Mouse (Mus musculus): ENCODE measurements around the gene Syce1. TPM values are rescaled to one million over a fixed set of nuclear protein-coding genes. Genes with fewer than 3 reads are reported as not detected.
"Not testable (repeated sequence)": the region's sequence is repeated elsewhere in the genome, so short reads cannot be mapped to it uniquely, and the experiment has no call there.

Syce1 gene
- polyA plus RNA-seq, 1 experiment from 2014 or later = 0.31 TPM

- no peak for ATAC-seq (ENCODE audit: low FRiP score)
- Histone ChIP-seq H3K9me3 (no peaks in the 10 kb centered on the region), H3K27me3 (no peaks in the 10 kb centered on the region), H3K27ac (no peak overlapping the region), H3K4me1 (no peaks in the 10 kb centered on the region), H3K36me3 (replicated peaks) (peaks cover 24% of the 10 kb centered on the region), H3K4me2 (no peak overlapping the region), H3K4me3 (replicated peaks) (no peak overlapping the region), H3K9ac (no peak overlapping the region)
- WGBS = 92% methylated on average over 12 of the region's 12 CpGs
Measured at GRCm38 (mm10) chr7:140812850-140813249, 25.2 kb upstream of the Syce1 start.

GRCm38 (mm10) chr7:140811714-140812113 lies 24.1 kb upstream of the Syce1 start:
- no peaks in the 10 kb centered on the region for H3K4me1 ChIP-seq
- H3K27ac ChIP-seq = no peak overlapping the region
- H3K9me3 ChIP-seq = no peaks in the 10 kb centered on the region
- H3K27me3 ChIP-seq = no peaks in the 10 kb centered on the region
- no peak overlapping the region for H3K4me3 ChIP-seq (replicated peaks)
- no peak for ATAC-seq (ENCODE audit: low FRiP score)
- WGBS = 87% methylated on average over 13 of the region's 13 CpGs
- peaks cover 24% of the 10 kb centered on the region for H3K36me3 ChIP-seq (replicated peaks)
- H3K9ac ChIP-seq = no peak overlapping the region
- H3K4me2 ChIP-seq = no peak overlapping the region

GRCm38 (mm10) chr7:140810496-140810895 lies 22.8 kb upstream of the Syce1 start:
- WGBS = 91% methylated on average over 6 of the region's 6 CpGs

GRCm38 (mm10) chr7:140805704-140806103 lies 18.1 kb upstream of the Syce1 start:
- H3K4me2 ChIP-seq = no peak overlapping the region
- H3K36me3 ChIP-seq (replicated peaks) = no peaks in the 10 kb centered on the region
- 13% methylated on average over 1 of the region's 1 CpGs for WGBS
- no peaks in the 10 kb centered on the region for H3K9me3 ChIP-seq
- H3K4me1 ChIP-seq = no peaks in the 10 kb centered on the region
- H3K27me3 ChIP-seq = no peaks in the 10 kb centered on the region
- no peak for ATAC-seq (ENCODE audit: low FRiP score)
- no peak overlapping the region for H3K9ac ChIP-seq
- H3K27ac ChIP-seq = no peak overlapping the region
- H3K4me3 ChIP-seq (replicated peaks) = no peak overlapping the region

More at GRCm38 (mm10) chr7:140810496-140810895, 22.8 kb upstream of the Syce1 start:
- no peak overlapping the region for H3K27ac ChIP-seq
- no peak overlapping the region for H3K4me3 ChIP-seq (replicated peaks)
- no peak overlapping the region for H3K4me2 ChIP-seq
- ATAC-seq (ENCODE audit: low FRiP score) = no peak
- H3K9ac ChIP-seq = no peak overlapping the region
- H3K36me3 ChIP-seq (replicated peaks) = peaks cover 24% of the 10 kb centered on the region
- H3K9me3 ChIP-seq = no peaks in the 10 kb centered on the region
- H3K27me3 ChIP-seq = no peaks in the 10 kb centered on the region
- H3K4me1 ChIP-seq = no peaks in the 10 kb centered on the region

- no peak overlapping the region for H3K4me2 ChIP-seq
- 88% methylated on average over 6 of the region's 6 CpGs for WGBS
- H3K9ac ChIP-seq = no peak overlapping the region
- no peaks in the 10 kb centered on the region for H3K36me3 ChIP-seq (replicated peaks)
- H3K27ac ChIP-seq = no peak overlapping the region
- H3K4me3 ChIP-seq (replicated peaks) = no peak overlapping the region
- H3K4me1 ChIP-seq = no peaks in the 10 kb centered on the region
- no peaks in the 10 kb centered on the region for H3K9me3 ChIP-seq
- ATAC-seq (ENCODE audit: low FRiP score) = no peak
- H3K27me3 ChIP-seq = no peaks in the 10 kb centered on the region
Measured at GRCm38 (mm10) chr7:140802629-140803028, 15.0 kb upstream of the Syce1 start.

GRCm38 (mm10) chr7:140798212-140798611 lies 10.6 kb upstream of the Syce1 start:
- no peaks in the 10 kb centered on the region for H3K36me3 ChIP-seq (replicated peaks)
- ATAC-seq (ENCODE audit: low FRiP score) = no peak
- no peaks in the 10 kb centered on the region for H3K9me3 ChIP-seq
- H3K4me3 ChIP-seq (replicated peaks) = no peak overlapping the region
- no peak overlapping the region for H3K4me2 ChIP-seq
- H3K27ac ChIP-seq = no peak overlapping the region
- no peaks in the 10 kb centered on the region for H3K4me1 ChIP-seq
- no peak overlapping the region for H3K9ac ChIP-seq
- H3K27me3 ChIP-seq = no peaks in the 10 kb centered on the region
- WGBS = 66% methylated on average over 2 of the region's 2 CpGs

GRCm38 (mm10) chr7:140797619-140798018 lies 10.0 kb upstream of the Syce1 start:
- H3K9me3 ChIP-seq = no peaks in the 10 kb centered on the region
- no peak overlapping the region for H3K9ac ChIP-seq
- ATAC-seq (ENCODE audit: low FRiP score) = no peak
- no peaks in the 10 kb centered on the region for H3K4me1 ChIP-seq
- H3K4me3 ChIP-seq (replicated peaks) = no peak overlapping the region
- H3K4me2 ChIP-seq = no peak overlapping the region
- H3K27ac ChIP-seq = no peak overlapping the region
- H3K36me3 ChIP-seq (replicated peaks) = no peaks in the 10 kb centered on the region
- no peaks in the 10 kb centered on the region for H3K27me3 ChIP-seq
- 91% methylated on average over 3 of the region's 3 CpGs for WGBS

GRCm38 (mm10) chr7:140793541-140793940 lies 5.9 kb upstream of the Syce1 start:
- Histone ChIP-seq H3K27me3 (no peaks in the 10 kb centered on the region), H3K9me3 (no peaks in the 10 kb centered on the region), H3K4me1 (no peaks in the 10 kb centered on the region), H3K9ac (no peak overlapping the region), H3K27ac (no peak overlapping the region), H3K4me3 (replicated peaks) (no peak overlapping the region), H3K4me2 (no peak overlapping the region), H3K36me3 (replicated peaks) (no peaks in the 10 kb centered on the region)
- WGBS = 75% methylated on average over 4 of the region's 4 CpGs
- ATAC-seq (ENCODE audit: low FRiP score) = no peak

- no peak overlapping the region for H3K4me2 ChIP-seq
- H3K27me3 ChIP-seq = no peaks in the 10 kb centered on the region
- no peak overlapping the region for H3K4me3 ChIP-seq (replicated peaks)
- no peaks in the 10 kb centered on the region for H3K36me3 ChIP-seq (replicated peaks)
- no peaks in the 10 kb centered on the region for H3K4me1 ChIP-seq
- WGBS = 87% methylated on average over 7 of the region's 7 CpGs
- H3K9ac ChIP-seq = no peak overlapping the region
- ATAC-seq (ENCODE audit: low FRiP score) = no peak
- no peaks in the 10 kb centered on the region for H3K9me3 ChIP-seq
- no peak overlapping the region for H3K27ac ChIP-seq
Measured at GRCm38 (mm10) chr7:140788053-140788435, 392 bp upstream of the Syce1 start.

GRCm38 (mm10) chr7:140780548-140780947 lies 7.1 kb downstream of the Syce1 start:
- no peak overlapping the region for H3K9ac ChIP-seq
- H3K27ac ChIP-seq = no peak overlapping the region
- no peak overlapping the region for H3K4me3 ChIP-seq (replicated peaks)
- no peak overlapping the region for H3K4me2 ChIP-seq
- WGBS = 73% methylated on average over 4 of the region's 4 CpGs
- no peak for ATAC-seq (ENCODE audit: low FRiP score)
- H3K9me3 ChIP-seq = no peaks in the 10 kb centered on the region
- H3K36me3 ChIP-seq (replicated peaks) = no peaks in the 10 kb centered on the region
- no peaks in the 10 kb centered on the region for H3K4me1 ChIP-seq
- no peaks in the 10 kb centered on the region for H3K27me3 ChIP-seq

- ATAC-seq (ENCODE audit: low FRiP score) = no peak
- 79% methylated on average over 12 of the region's 12 CpGs for WGBS
- H3K4me2 ChIP-seq = no peak overlapping the region
- H3K4me1 ChIP-seq = no peaks in the 10 kb centered on the region
- H3K36me3 ChIP-seq (replicated peaks) = no peaks in the 10 kb centered on the region
- H3K4me3 ChIP-seq (replicated peaks) = no peak overlapping the region
- H3K9me3 ChIP-seq = no peaks in the 10 kb centered on the region
- H3K9ac ChIP-seq = no peak overlapping the region
- H3K27ac ChIP-seq = no peak overlapping the region
- H3K27me3 ChIP-seq = no peaks in the 10 kb centered on the region
Measured at GRCm38 (mm10) chr7:140765888-140766739, 21.5 kb downstream of the Syce1 start.

- not testable (repeated sequence) for ATAC-seq (ENCODE audit: low FRiP score); H3K4me1 ChIP-seq; H3K9ac ChIP-seq; H3K4me2 ChIP-seq; H3K4me3 ChIP-seq (replicated peaks); H3K9me3 ChIP-seq; H3K27me3 ChIP-seq; H3K36me3 ChIP-seq (replicated peaks); H3K27ac ChIP-seq
- 71% methylated on average over 1 of the region's 1 CpGs for WGBS
Measured at GRCm38 (mm10) chr7:140765391-140765790, 22.3 kb downstream of the Syce1 start.

GRCm38 (mm10) chr7:140763447-140764020 lies 24.1 kb downstream of the Syce1 start, which contains the start of gene Cyp2e1:
TSS of gene Cyp2e1 (plus strand) at chr7:140763739.
- Histone ChIP-seq H3K4me2 (no peak within 1 kb of the TSS), H3K4me3 (replicated peaks) (no peak within 1 kb of the TSS), H3K4me1 (no peaks in the 10 kb centered on the region), H3K9ac (no peak within 1 kb of the TSS), H3K27me3 (no peaks in the 10 kb centered on the region), H3K36me3 (replicated peaks) (no peaks in the 10 kb centered on the region), H3K9me3 (no peaks in the 10 kb centered on the region), H3K27ac (no peak within 1 kb of the TSS)
- WGBS = 88% methylated on average over 7 of the region's 7 CpGs
- no peak for ATAC-seq (ENCODE audit: low FRiP score)
